Mouse (Mus musculus): ENCODE results near the gene Gpc6. TPM values are rescaled to one million over a fixed set of nuclear protein-coding genes. Genes with fewer than 3 reads are reported as not detected.

The Gpc6 gene
- total and polyA plus RNA-seq, 3 experiments: not detected

GRCm38 (mm10) chr14:117599758-117600157 is 674.6 kb downstream of the Gpc6 start:
- no peaks in the 10 kb centered on the region for H3K4me1 ChIP-seq (ENCODE audit: control insufficient read depth in 1 of 2, insufficient read depth in 2 of 2, low read length in 2 of 2)
- H3K27ac ChIP-seq (ENCODE audit: control insufficient read depth, low read depth, low read length): no peak overlapping the region
- no peak overlapping the region for H3K4me3 ChIP-seq (ENCODE audit: control insufficient read depth in 1 of 2, insufficient read depth in 1 of 2, low read depth in 2 of 2, low read length in 2 of 2)
- H3K9ac ChIP-seq (ENCODE audit: control insufficient read depth, low read depth, low read length, poor library complexity, severe bottlenecking): no peak overlapping the region
- no peaks in the 10 kb centered on the region for H3K27me3 ChIP-seq (ENCODE audit: control insufficient read depth in 1 of 2, insufficient read depth in 2 of 2, low read length in 2 of 2)
- H3K79me2 ChIP-seq (ENCODE audit: control insufficient read depth, insufficient read depth, low read length, poor library complexity): no peaks in the 10 kb centered on the region
- H3K36me3 ChIP-seq (ENCODE audit: control insufficient read depth in 1 of 2, insufficient read depth in 2 of 2, low read length in 2 of 2): no peaks in the 10 kb centered on the region
- no peak for DNase-seq (ENCODE audit: low read depth, low spot score)
- TF ChIP-seq POLR2AphosphoS5 (IDR thresholded peaks at IDR 0.05; ENCODE audit: borderline replicate concordance, low read depth, low read length): no peak
- no peak for TF ChIP-seq HCFC1 (IDR thresholded peaks at IDR 0.05; ENCODE audit: low read depth, low read length)
- no peak for TF ChIP-seq MAFK (IDR thresholded peaks at IDR 0.05; ENCODE audit: borderline replicate concordance, low read depth, low read length)
- TF ChIP-seq RAD21 (IDR thresholded peaks at IDR 0.05; ENCODE audit: low read depth, low read length): no peak
- TF ChIP-seq MYC (IDR thresholded peaks at IDR 0.05; ENCODE audit: low read depth, low read length): no peak
- TF ChIP-seq ZMIZ1 (IDR thresholded peaks at IDR 0.05; ENCODE audit: low read depth, low read length): no peak
- TF ChIP-seq NELFE (IDR thresholded peaks at IDR 0.05; ENCODE audit: low read depth, low read length): no peak
- TF ChIP-seq CTCF (IDR thresholded peaks at IDR 0.05 in 2 of 3, conservative IDR thresholded peaks at IDR 0.05 in 1 of 3; ENCODE audit: control insufficient read depth in 1 of 3, insufficient read depth in 1 of 3, low read depth in 2 of 3, low read length in 3 of 3, poor library complexity in 1 of 3, severe bottlenecking in 1 of 3): no peak
- no peak for TF ChIP-seq SMC3 (IDR thresholded peaks at IDR 0.05; ENCODE audit: low read depth, low read length)
- TF ChIP-seq GABPA (IDR thresholded peaks at IDR 0.05; ENCODE audit: low read depth, low read length): no peak
- TF ChIP-seq MXI1 (IDR thresholded peaks at IDR 0.05; ENCODE audit: low read depth, low read length): no peak
- TF ChIP-seq UBTF (IDR thresholded peaks at IDR 0.05; ENCODE audit: borderline replicate concordance, insufficient read depth, low read depth, low read length): no peak
- no peak for TF ChIP-seq ZNF384 (IDR thresholded peaks at IDR 0.05; ENCODE audit: low read depth, low read length)
- no peak for TF ChIP-seq USF1 (IDR thresholded peaks at IDR 0.05; ENCODE audit: low read depth, low read length)
- H3K9me3 ChIP-seq (replicated peaks; ENCODE audit: insufficient read depth, low read length): no peaks in the 10 kb centered on the region

GRCm38 (mm10) chr14:117603837-117604236 is 678.7 kb downstream of the Gpc6 start:
- H3K79me2 ChIP-seq (ENCODE audit: control insufficient read depth, insufficient read depth, low read length, poor library complexity): no peaks in the 10 kb centered on the region
- no peaks in the 10 kb centered on the region for H3K9me3 ChIP-seq (replicated peaks; ENCODE audit: insufficient read depth, low read length)
- H3K36me3 ChIP-seq (ENCODE audit: control insufficient read depth in 1 of 2, insufficient read depth in 2 of 2, low read length in 2 of 2): no peaks in the 10 kb centered on the region
- no peak overlapping the region for H3K4me3 ChIP-seq (ENCODE audit: control insufficient read depth in 1 of 2, insufficient read depth in 1 of 2, low read depth in 2 of 2, low read length in 2 of 2)
- no peak overlapping the region for H3K9ac ChIP-seq (ENCODE audit: control insufficient read depth, low read depth, low read length, poor library complexity, severe bottlenecking)
- no peak overlapping the region for H3K27ac ChIP-seq (ENCODE audit: control insufficient read depth, low read depth, low read length)
- no peaks in the 10 kb centered on the region for H3K27me3 ChIP-seq (ENCODE audit: control insufficient read depth in 1 of 2, insufficient read depth in 2 of 2, low read length in 2 of 2)
- no peak for TF ChIP-seq MYB (IDR thresholded peaks at IDR 0.05; ENCODE audit: low read depth, low read length)
- TF ChIP-seq CHD2 (IDR thresholded peaks at IDR 0.05; ENCODE audit: low read length): no peak
- no peak for TF ChIP-seq ETS1 (IDR thresholded peaks at IDR 0.05; ENCODE audit: low read depth, low read length)
- TF ChIP-seq RCOR1 (IDR thresholded peaks at IDR 0.05; ENCODE audit: low read depth, low read length): no peak
- TF ChIP-seq RAD21 (IDR thresholded peaks at IDR 0.05; ENCODE audit: low read depth, low read length): no peak
- TF ChIP-seq MAFK (IDR thresholded peaks at IDR 0.05; ENCODE audit: borderline replicate concordance, low read depth, low read length): no peak
- TF ChIP-seq USF2 (IDR thresholded peaks at IDR 0.05; ENCODE audit: borderline replicate concordance in 1 of 2, insufficient read depth in 1 of 2, low read depth in 1 of 2, low read length in 2 of 2): no peak
- no peak for TF ChIP-seq TCF12 (IDR thresholded peaks at IDR 0.05; ENCODE audit: low read depth, low read length)
- no peak for TF ChIP-seq E2F4 (IDR thresholded peaks at IDR 0.05; ENCODE audit: borderline replicate concordance, low read depth, low read length)
- TF ChIP-seq MAZ (IDR thresholded peaks at IDR 0.05; ENCODE audit: low read depth, low read length): no peak
- no peaks in the 10 kb centered on the region for H3K4me1 ChIP-seq (ENCODE audit: control insufficient read depth in 1 of 2, insufficient read depth in 2 of 2, low read length in 2 of 2)
- DNase-seq (ENCODE audit: low read depth, low spot score): no peak
